Mouse (Mus musculus) intestine, postnatal 0 days (tissue): ENCODE measurements around the gene Ogdh. TPM values are rescaled to one million over a fixed set of nuclear protein-coding genes. Genes with fewer than 3 reads are reported as not detected.

Experiments
- ATAC-seq: fragments of 200-750 bp; cut with Nextera tagmentation; 2 replicates; pipeline ENCODE4 v1.8.0; 2017; ENCODE audit warnings: mild to moderate bottlenecking, moderate TSS enrichment, moderate library complexity
- H3K27ac ChIP-seq: fragments of 300-500 bp; sonication (generic); 2 replicates; pipeline ENCODE4 v1.5.1; 2014; ENCODE audit warnings: mild to moderate bottlenecking, low read depth, low read length, moderate library complexity
- H3K27me3 ChIP-seq: fragments of 300-500 bp; sonication (generic); replicated peaks from 2 replicates; pipeline ENCODE4 v1.6.1; 2014; ENCODE audit warnings: low read length, mixed read lengths; ENCODE audit not compliant: control insufficient read depth, insufficient read depth
- H3K36me3 ChIP-seq: fragments of 300-500 bp; sonication (generic); 2 replicates; pipeline ENCODE4 v1.6.1; 2014; ENCODE audit warnings: mild to moderate bottlenecking, moderate library complexity; ENCODE audit not compliant: control insufficient read depth, insufficient read depth
- H3K4me1 ChIP-seq: fragments of 300-500 bp; sonication (generic); replicated peaks from 2 replicates; pipeline ENCODE4 v1.6.1; 2014; ENCODE audit warnings: antibody characterized with exemption, low read length, mixed read lengths; ENCODE audit not compliant: control insufficient read depth, insufficient read depth
- H3K4me2 ChIP-seq: fragments of 300-500 bp; sonication (generic); replicated peaks from 2 replicates; pipeline ENCODE4 v1.6.1; 2014; ENCODE audit warnings: low read depth, mild to moderate bottlenecking, moderate library complexity
- H3K4me3 ChIP-seq: fragments of 300-500 bp; sonication (generic); 2 replicates; pipeline ENCODE4 v1.5.1; 2014; ENCODE audit warnings: low read depth, low read length
- H3K9ac ChIP-seq: fragments of 300-500 bp; sonication (generic); 2 replicates; pipeline ENCODE4 v1.6.1; 2014; ENCODE audit warnings: mild to moderate bottlenecking, low read depth, low read length
- H3K9me3 ChIP-seq: fragments of 300-500 bp; sonication (generic); 2 replicates; pipeline ENCODE4 v1.6.1; 2016; ENCODE audit warnings: mixed run types; ENCODE audit not compliant: control insufficient read depth
- CTCF ChIP-seq: sonication (generic); IDR thresholded peaks from 2 replicates; pipeline ENCODE4 v1.5.1; 2016; ENCODE audit warnings: low read depth, mild to moderate bottlenecking, control low read depth, antibody characterized with exemption, moderate library complexity
- WGBS: fragments of 180-500 bp; shearing (Covaris S2); extraction: QIAGEN DNeasy Blood & Tissue Kit; methylation state at CpG from one replicate; pipeline ENCODE4 v1.1.7; 2014; 5-methylcytosine and 5-hydroxymethylcytosine counted together
- polyA plus RNA-seq: library from polyadenylated mRNA; unstranded; fragments of >200 nt; fragmentation: Nextera tagmentation; extraction: Ambion mirVana; gene quantifications from 2 replicates; pipeline ENCODE4 v1.2.1, GENCODE M21; 2015

Ogdh gene
- polyA plus RNA-seq, 1 experiment from 2014 or later, result 141 TPM

DNA sequence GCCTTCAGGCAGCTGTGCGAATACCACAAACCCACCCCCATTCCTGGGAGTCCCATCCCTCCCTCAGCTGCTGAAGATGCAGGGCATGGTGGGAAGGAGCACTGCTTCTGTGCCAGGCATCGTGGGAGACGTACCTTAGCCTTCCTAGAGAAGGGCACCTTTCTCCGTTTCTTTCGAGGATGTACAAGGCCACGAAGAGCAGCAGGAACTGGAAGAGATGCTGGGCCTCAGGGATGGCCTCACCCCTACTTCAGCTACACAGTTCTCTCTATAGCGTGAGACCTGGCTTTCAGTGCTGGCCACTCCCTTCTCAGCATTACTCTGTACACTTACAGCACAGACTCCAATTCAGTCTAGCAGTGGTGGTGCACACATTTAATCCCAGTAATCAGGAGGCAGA is 32.0 kb upstream of the Ogdh start:
- WGBS, result 87% methylated on average over 7 of the region's 7 CpGs
- Histone ChIP-seq H3K4me2 (no peak overlapping the region), H3K9ac (no peak overlapping the region), H3K36me3 (peaks cover 64% of the 10 kb centered on the region), H3K27ac (peak overlapping the region; percentile 28; the same call in 1 of the 2 replicates), H3K27me3 (no peaks in the 10 kb centered on the region), H3K4me3 (no peak overlapping the region), H3K4me1 (no peaks in the 10 kb centered on the region), H3K9me3 (no peaks in the 10 kb centered on the region)
- no peak for ATAC-seq
- no peak for TF ChIP-seq CTCF

DNA sequence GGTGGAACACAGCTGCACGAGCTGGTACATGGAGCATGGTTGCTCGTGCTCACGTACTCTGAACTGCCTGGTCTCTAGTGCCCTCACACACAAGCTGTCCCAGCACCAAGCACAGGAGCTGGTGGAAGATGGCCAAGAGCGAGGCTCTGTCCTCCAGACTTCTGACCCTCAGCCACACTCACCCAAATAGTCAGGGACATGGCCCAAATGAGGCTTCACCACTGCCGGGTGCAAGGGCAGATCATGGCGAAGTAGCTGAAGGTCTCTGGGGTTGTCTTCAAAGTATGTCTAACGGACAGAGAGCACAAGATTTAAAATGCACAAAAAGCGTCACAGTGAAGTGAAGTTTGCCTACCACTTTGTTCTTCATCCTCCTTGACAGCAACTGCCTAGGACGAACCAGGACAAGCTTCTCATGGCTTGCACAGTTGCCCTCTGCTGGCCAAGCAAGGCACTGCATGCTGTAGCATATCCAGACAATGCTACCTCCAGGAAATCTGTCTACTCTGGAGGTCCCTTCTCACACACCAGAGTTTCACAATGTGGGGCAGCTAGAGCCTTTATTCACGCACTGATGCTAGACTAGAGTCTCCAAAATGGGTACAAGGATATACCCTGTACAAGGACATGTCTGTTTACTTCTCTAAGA is 29.9 kb upstream of the Ogdh start:
- no peak overlapping the region for H3K9ac ChIP-seq
- no peaks in the 10 kb centered on the region for H3K27me3 ChIP-seq
- no peak overlapping the region for H3K4me3 ChIP-seq
- peak; percentile 98 for TF ChIP-seq CTCF
- peak overlapping the region; percentile 17; the same call in 1 of the 2 replicates for H3K27ac ChIP-seq
- ATAC-seq, result 0 out of 2 replicates have a peak, but pooled peaks have one; percentile 28
- H3K9me3 ChIP-seq, result no peaks in the 10 kb centered on the region
- H3K36me3 ChIP-seq, result peaks cover 79% of the 10 kb centered on the region
- peaks cover 2% of the 10 kb centered on the region; the same call in 1 of the 2 replicates for H3K4me1 ChIP-seq
- WGBS, result 75% methylated on average over 10 of the region's 10 CpGs
- no peak overlapping the region for H3K4me2 ChIP-seq

DNA sequence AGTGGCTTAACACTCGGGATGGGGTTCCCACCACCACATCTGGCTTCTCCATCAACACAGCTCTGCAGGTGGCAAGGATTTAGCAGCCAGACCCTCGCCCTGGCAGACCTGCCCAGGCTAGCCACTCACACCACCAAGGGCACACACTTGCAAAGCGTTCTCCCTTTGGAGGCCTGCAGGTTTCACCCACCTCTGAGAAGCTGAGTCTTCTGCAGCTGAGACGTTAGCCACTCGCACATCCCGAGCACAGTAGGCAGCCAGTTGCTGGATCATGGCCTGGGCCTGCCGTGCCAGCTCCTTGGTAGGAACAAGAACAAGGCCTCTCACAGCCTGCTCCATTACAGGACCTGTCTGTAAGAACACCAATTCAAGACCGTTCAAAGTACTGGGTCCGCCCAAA is 24.8 kb upstream of the Ogdh start:
- Histone ChIP-seq H3K4me3 (peak overlapping the region; percentile 89), H3K36me3 (peaks cover 55% of the 10 kb centered on the region), H3K9ac (peak overlapping the region; percentile 81), H3K27ac (no peak overlapping the region), H3K9me3 (no peaks in the 10 kb centered on the region), H3K4me2 (peak overlapping the region; percentile 84), H3K4me1 (peaks cover 4% of the 10 kb centered on the region; the same call in 1 of the 2 replicates), H3K27me3 (no peaks in the 10 kb centered on the region)
- 60% methylated on average over 9 of the region's 9 CpGs for WGBS
- TF ChIP-seq CTCF, result no peak
- ATAC-seq, result no peak

DNA sequence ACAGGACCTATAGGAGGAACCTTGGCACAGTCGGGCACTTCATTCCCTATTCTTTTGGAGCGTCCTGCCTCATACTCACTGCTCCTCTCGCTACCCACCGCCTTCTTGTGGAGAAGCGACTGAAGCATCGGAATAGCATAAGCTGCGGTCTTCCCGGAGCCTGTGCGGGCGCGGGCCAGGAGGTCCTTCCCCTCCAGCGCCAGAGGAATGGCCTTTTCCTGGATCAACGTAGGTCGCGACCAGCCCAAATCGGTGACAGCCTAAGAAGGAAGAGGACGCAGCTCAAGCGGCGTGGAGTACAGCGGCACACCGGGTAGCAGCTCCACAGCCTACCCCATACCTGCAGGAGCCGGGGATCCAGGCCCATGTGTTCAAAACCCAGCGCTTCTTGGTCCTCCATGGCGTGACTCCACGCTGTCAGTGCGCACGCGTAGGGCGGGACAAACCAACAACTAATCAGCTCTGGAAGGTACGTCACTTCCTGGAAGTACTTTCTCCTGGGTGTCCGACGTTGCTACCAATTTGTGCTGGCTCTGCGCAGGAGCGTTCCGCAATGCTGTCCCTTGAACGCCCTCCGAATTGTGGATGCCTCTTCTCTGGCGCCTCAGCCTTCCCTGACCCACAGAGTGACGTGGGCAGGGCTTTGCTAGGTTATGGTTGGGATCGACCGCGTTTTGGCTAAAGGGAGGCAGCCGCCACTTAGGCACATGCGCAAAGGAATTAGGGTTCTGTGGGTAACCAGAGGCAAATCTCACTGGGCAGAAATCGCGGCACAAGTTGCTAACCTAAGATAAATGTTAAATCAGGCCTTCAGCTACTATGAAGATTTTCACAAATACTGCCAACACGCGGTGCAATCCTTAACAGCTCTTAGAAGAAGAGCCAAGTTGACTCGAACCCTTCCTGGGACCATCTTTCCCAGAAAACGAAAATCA is 23.8 kb upstream of the Ogdh start, which contains the start of gene Ddx56:
Gene Ddx56 (minus strand): TSS at position 453 of the 935 bp plus-strand sequence.
- Histone ChIP-seq H3K27ac (peak within 1 kb of the TSS; percentile 94), H3K4me1 (peaks cover 4% of the 10 kb centered on the region; the same call in 1 of the 2 replicates), H3K4me3 (peak within 1 kb of the TSS; percentile 89), H3K27me3 (no peaks in the 10 kb centered on the region), H3K9me3 (no peaks in the 10 kb centered on the region), H3K4me2 (peak within 1 kb of the TSS; percentile 84), H3K9ac (peak within 1 kb of the TSS; percentile 81), H3K36me3 (peaks cover 51% of the 10 kb centered on the region)
- TF ChIP-seq CTCF, result 0 out of 2 replicates have a peak, but pooled peaks have one; percentile 1
- ATAC-seq, result peak; percentile 91
- 1% methylated on average over 50 of the region's 50 CpGs for WGBS

GRCm38 (mm10) chr11:6273607-6274006 is 17.8 kb upstream of the Ogdh start:
- peak overlapping the region; percentile 85 for H3K27ac ChIP-seq
- ATAC-seq, result peak; percentile 55
- no peak for TF ChIP-seq CTCF

More at GRCm38 (mm10) chr11:6273607-6274006, 17.8 kb upstream of the Ogdh start:
- H3K36me3 ChIP-seq, result peaks cover 18% of the 10 kb centered on the region
- peak overlapping the region; percentile 94 for H3K4me2 ChIP-seq
- no peaks in the 10 kb centered on the region; the same call in 1 of the 2 replicates for H3K4me1 ChIP-seq
- peak overlapping the region; percentile 93 for H3K4me3 ChIP-seq
- H3K9ac ChIP-seq, result peak overlapping the region; percentile 74
- no peaks in the 10 kb centered on the region for H3K27me3 ChIP-seq
- 31% methylated on average over 11 of the region's 11 CpGs for WGBS
- no peaks in the 10 kb centered on the region for H3K9me3 ChIP-seq
